Mouse (Mus musculus): ENCODE data around the gene C1qa.

Gene C1qa

GRCm38 (mm10) chr4:136898637-136899036, at the start of gene C1qa:
Gene C1qa (minus strand): TSS chr4:136898803.
- no peak for DNase-seq (ENCODE audit: low read depth, low spot score)

GRCm38 (mm10) chr4:136945397-136945796, 46.8 kb upstream of the C1qa start:
- DNase-seq (ENCODE audit: low read depth, low spot score), result no peak

GRCm38 (mm10) chr4:136944558-136945350, 46.2 kb upstream of the C1qa start:
- DNase-seq (ENCODE audit: low read depth, low spot score), result no peak

DNA sequence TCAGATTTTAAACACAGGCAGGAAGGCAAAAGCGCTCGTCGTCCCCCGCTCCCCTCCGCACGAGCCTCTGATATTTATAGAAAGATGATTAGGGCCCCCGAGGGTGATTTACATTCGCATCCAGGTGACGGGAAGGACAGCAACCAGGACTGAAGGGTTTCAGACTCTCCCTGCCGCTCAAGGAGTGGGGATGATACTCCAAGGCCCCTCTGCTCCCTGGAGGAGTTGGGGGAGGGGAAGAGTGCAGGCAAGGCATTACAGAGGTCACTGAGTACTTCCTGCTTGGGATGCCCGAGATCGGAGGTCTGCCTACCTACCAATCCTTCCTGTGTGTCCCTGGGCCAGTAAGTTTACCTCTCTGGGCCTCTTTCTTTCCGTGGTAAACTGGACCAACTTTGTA, 44.6 kb upstream of the C1qa start:
- DNase-seq (ENCODE audit: low read depth, low spot score), result no peak

GRCm38 (mm10) chr4:136942761-136943160, 44.2 kb upstream of the C1qa start:
- no peak for DNase-seq (ENCODE audit: low read depth, low spot score)

DNA sequence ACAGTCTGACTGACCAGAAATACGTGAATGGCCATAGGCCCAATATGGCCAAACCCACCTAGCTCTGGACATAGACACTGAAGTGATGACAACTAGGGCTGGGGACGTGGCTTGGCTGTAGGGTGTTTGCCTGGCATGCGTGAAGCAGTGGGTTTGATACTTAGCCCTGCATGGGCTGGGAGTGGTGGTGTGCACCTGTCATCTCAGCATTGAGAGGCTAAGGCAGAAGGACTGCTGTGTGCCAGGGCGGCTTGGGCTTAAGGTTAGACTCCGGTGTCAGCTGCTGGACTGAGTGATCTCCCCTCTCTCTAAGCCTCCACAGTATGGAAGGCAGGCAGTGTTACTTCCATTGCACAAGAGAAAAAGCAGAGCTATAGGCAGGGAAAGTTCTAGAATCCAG, 39.3 kb upstream of the C1qa start:
- no peak for DNase-seq (ENCODE audit: low read depth, low spot score)

- DNase-seq (ENCODE audit: low read depth, low spot score), result no peak
Measured at GRCm38 (mm10) chr4:136937344-136937743, 38.7 kb upstream of the C1qa start.

GRCm38 (mm10) chr4:136934746-136935613, 36.4 kb upstream of the C1qa start:
- no peak for DNase-seq (ENCODE audit: low read depth, low spot score)

- DNase-seq (ENCODE audit: low read depth, low spot score), result no peak
Measured at GRCm38 (mm10) chr4:136930474-136930873, 31.9 kb upstream of the C1qa start.

DNA sequence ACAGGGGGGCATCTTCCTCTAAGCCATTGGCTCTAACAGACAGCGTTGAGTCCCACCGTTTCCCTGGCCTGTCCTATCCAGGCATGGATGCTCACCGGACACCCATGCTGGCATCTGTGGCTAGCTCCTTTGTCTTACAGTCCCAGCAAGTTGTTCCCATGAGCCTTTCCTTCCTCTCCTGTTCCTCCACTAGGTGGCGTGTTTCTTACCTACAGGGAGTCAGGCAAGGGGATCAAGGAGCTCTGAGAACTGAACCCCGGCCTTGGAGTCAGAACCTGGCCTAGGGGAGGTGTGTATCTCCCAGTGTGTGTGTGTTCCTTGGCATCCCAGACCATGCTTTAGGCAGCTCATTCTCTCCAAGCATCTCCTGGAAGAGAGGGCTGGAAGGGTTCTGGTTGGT, 30.3 kb upstream of the C1qa start:
- DNase-seq (ENCODE audit: low read depth, low spot score), result peak; percentile 50

- no peak for DNase-seq (ENCODE audit: low read depth, low spot score)
Measured at GRCm38 (mm10) chr4:136925804-136926203, 27.2 kb upstream of the C1qa start.

DNA sequence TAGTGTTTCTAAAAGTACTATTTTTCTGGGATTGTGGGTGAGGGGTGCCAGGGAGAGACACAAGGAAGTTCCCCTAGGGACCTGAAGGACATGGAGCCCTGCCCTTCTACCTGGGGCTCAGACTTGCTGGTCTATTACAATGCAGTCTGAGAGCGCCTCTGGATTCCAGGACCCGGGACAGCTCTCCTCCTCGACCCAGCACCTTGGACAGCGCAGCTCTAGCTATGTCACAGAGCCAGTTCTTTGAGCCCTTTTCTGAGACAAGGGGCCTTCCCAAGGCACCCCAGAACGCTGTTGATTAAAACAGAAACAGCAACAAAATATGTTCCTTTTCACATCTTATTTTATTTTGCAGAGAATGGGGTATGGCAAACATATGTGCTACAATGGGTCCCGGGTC, 25.9 kb upstream of the C1qa start:
- no peak for DNase-seq (ENCODE audit: low read depth, low spot score)

DNA sequence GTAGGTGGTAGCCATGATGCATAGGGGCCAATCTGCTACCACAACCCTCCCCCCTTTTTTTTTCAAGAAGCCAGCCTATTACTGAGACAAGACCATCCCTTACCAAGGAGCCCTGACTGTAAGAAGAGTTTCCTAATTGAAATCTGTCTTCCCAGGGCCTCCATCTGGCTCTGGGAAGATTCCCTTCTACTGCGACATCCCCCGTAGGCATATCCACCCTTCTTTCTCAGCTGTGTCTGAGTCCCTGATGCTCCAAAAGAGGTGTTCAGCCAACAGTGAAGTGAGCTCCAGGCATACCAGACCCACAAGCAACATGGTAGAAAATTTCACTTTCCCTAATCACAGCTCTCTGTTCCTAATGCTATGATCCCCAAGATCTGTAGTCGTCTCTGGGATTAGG, 20.9 kb upstream of the C1qa start:
- DNase-seq (ENCODE audit: low read depth, low spot score), result no peak

DNA sequence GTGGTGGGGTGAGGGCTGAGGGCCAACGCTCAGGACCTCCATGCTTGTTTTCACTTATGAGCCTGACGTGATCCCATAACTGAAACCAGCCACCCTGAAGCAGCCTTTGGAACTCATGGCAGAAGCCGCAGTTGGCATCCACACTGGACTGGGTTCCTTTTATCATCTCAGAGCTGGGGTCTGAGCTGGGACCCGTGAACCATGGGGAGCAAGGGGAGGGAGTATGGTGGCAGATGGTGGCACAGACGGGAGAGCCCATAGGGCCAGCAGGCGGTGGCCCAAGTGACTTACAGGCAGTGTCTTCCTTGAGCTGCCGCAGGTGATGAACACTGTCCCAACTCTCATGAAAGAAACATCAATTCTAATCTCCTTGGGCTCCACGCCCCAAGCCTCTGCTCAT, 20.2 kb upstream of the C1qa start:
- no peak for DNase-seq (ENCODE audit: low read depth, low spot score)

DNA sequence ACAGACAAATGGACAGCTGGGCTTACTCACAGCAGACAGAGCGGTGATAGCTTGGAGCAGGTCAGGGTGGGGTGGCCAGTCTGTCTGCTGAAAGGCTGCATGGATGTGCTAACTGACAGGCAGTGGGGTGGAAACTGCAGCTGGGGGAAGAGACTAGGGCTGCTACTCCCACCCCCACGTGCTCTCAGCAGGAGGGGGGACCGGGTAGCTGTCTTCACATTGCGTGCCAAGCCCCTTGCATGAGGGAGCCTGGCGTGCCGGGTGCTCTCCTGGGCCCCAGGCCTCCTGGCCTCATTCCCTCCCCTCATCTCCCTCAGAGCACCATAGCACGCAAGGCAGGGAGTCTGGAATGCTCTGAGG, 18.5 kb upstream of the C1qa start:
- no peak for DNase-seq (ENCODE audit: low read depth, low spot score)

GRCm38 (mm10) chr4:136916359-136917164, 18.0 kb upstream of the C1qa start:
- no peak for DNase-seq (ENCODE audit: low read depth, low spot score)

- DNase-seq (ENCODE audit: low read depth, low spot score), result no peak
Measured at GRCm38 (mm10) chr4:136912841-136913240, 14.2 kb upstream of the C1qa start.

GRCm38 (mm10) chr4:136911804-136912203, 13.2 kb upstream of the C1qa start:
- no peak for DNase-seq (ENCODE audit: low read depth, low spot score)

- DNase-seq (ENCODE audit: low read depth, low spot score), result no peak
Measured at GRCm38 (mm10) chr4:136911211-136911646, 12.6 kb upstream of the C1qa start.

DNA sequence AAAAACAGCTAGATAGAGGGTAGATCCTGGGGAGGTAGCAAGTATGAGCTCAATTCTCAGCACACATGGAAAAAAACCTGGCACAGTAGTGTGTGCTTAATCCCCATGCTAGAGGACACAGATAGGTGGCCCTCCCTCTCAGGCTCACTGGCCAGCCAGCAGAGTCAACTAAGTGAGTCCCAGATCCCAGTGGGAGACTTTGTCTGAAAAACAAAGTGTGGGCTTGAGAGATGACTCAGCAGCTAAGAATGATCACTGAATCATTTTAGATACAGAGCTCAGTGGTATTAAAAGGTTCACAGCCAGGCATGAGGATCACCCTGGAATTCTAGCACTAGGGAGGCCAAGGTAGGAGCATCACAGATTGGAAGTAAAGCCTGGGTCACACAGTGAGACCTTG, 9.2 kb upstream of the C1qa start:
- DNase-seq (ENCODE audit: low read depth, low spot score), result no peak

GRCm38 (mm10) chr4:136907033-136907432, 8.4 kb upstream of the C1qa start:
- DNase-seq (ENCODE audit: low read depth, low spot score), result no peak

All from WW6 (cell line).